Mouse (Mus musculus): ENCODE measurements around the gene Gm49336.

- TF ChIP-seq MAFK (IDR thresholded peaks at IDR 0.05; ENCODE audit: insufficient read depth, low read depth, low read length): no peak
- no peak for TF ChIP-seq ZNF384 (IDR thresholded peaks at IDR 0.05; ENCODE audit: low read depth, low read length)
- TF ChIP-seq ZC3H11A (IDR thresholded peaks at IDR 0.05; ENCODE audit: borderline replicate concordance, low read depth, low read length): no peak
These were observed 35.2 kb downstream of the Gm49336 start for GRCm38 (mm10) chr14:60216125-60216524.

Data from ES-E14 (cell line).